Mouse (Mus musculus) neural tube, embryonic 10.5 days (tissue): ENCODE measurements around the gene Scgb3a1.

ENCODE experiments used
- DNase-seq: peaks from one replicate; pipeline ENCODE4 v3.0.0-alpha.2; 2017; ENCODE audit warnings: low spot score; ENCODE audit errors: extremely low spot score

The Scgb3a1 gene

DNA sequence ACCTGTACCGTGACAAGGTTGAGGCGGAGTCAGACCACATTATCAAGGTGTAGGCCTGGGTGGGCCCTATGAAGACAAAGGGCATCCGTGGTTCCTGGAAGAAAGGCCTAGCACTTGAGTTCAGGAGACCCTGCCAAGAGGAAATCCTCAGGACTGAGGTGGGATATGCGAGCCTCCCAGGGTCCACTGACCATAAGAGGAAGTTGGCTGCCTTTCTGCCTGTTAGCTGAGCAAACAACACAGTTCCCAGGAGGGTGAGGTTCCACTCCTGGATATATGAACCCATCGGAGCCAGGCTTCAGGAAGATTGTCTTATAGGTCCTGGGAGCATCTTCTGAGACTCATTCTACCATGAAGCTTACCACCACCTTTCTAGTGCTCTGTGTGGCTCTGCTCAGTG lies at the start of gene Scgb3a1:
Gene Scgb3a1, plus strand, starts transcription at position 301 of the 400 bp plus-strand sequence.
- no peak for DNase-seq

DNA sequence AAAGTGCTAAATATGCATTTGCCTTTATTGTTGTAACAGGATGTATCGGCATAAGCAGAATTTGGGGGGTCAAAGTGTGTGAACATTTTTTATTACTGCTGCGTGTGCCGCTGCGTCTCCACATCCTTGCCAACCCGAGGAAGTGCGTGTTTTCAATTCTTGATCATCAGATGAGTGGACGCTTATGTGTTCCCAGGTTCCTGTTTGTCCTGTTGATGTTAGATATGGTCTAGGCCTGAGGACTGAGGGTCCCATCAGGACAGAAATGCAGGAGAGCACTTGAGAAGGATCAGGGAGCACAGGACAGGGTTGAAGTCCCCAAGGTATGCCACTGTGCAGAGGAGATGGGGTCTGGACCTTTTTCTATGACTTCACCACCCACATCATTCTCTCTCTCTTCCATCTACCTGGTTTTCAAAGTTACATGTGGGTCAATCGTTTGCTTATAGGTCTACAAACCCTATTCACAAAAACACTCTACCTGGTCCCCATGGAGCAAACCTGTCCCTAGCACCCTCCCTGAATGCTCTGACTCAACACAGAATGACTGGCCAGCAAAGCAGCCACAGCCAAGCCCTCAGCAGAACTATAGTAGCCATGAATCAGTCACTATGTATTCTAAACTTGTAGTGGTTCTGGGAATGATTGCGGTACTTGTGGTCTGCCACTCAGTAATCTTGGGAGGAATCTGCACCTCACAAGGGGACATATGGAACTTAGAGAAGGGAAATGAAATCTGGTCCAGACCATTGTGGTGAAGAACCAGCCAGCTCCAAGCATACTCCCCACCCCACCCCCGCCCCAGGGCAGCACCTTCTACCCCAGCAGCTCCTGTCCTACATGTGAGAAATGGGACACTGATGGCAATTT lies 47.3 kb upstream of the Scgb3a1 start:
- DNase-seq = no peak

DNA sequence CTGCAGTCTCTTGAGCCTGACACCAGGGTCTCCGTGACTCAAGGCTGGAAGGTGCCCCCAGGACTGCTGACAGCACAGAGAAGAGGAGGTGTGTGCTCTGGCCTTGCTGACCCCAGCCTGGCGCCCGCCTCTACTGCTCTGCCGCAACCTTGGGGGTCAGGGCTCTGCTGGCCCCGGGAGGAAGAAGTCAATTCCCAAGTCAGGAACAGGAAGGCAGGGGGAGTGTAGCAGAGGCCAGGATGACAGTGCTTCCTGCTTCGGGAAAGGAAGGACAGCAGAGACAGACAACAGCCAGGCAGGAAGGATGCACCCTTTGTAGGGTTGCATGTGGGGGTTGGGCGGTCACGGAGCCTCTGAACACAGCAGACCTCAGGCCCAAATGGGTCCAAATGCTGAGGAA lies 44.9 kb upstream of the Scgb3a1 start:
- DNase-seq = no peak

DNA sequence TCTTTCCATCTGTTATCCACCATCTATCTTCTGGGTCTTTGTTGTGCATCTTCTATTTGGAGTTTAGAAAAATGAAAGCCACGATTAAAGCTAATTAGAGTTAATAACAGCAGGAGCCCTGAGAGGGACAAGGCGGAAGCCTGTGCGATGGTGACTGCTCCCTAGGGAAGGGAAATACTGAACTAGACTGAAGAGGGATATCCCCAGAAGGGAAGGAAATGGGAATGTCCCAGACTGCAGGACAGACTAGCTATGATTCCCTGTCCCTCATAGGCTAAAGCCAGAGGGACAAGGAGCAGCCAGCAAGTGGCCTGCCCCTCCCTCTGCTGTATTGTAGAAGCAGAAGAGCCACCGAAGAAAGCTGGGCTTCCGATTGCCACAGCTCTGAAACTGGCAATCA lies 41.5 kb upstream of the Scgb3a1 start:
- no peak for DNase-seq

DNA sequence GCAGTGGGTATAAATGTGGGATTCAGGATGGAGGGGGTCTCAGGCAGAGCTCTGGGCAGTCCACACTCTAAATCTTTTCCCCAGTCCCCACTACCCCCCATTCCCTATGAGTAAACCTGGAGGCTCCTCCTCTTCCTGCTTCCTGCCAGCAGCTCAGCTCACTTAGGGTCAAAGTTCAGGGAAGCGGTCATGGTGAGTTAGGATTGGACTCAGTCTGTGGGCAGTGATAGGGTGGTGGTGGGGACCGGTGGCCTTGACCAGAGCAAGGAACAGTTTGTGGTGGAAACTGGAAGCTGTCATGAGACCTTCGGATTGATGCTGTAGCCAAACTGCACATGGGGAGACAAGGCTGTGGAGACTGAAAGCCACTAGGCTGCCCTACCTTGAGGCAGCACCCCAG lies 39.3 kb upstream of the Scgb3a1 start:
- DNase-seq = no peak

DNA sequence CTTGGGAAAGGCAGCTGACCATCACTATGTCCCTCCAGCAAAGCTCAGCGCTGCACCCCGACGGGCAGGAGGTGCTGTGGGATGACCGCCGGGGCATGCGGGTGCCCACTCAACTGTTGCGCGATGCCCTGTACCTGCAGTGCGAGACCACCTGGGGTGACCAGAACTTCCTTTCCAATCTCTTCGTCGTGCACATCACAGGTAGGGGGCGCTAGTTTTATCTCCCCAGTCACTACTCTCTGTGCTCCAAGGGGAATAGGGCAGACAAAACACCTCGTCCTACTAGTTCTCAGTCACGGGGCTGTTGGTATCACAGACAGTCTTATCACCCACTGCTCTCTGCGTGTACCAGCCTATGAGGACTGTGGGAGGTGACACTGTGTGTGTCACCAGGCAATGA lies 37.5 kb upstream of the Scgb3a1 start:
- DNase-seq = no peak

DNA sequence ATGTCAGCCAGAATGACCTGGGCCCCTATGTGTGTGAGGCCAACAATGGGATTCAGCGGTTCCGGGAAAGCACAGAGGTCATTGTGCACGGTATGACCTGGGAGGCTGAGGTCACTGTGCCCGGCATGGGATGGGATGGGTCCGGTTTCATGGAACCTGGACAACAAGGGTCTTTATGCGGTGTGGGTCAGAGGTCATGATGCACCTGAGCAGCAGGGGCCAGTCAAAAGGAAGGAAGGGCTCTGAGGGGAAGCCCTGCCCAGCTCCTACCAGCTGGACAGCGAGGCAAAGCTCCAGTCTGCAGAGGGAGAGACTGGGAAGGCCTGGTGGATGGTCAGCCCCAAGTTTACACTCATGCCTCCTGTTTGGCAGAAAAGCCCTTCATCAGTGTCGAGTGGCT lies 36.7 kb upstream of the Scgb3a1 start:
- no peak for DNase-seq

DNA sequence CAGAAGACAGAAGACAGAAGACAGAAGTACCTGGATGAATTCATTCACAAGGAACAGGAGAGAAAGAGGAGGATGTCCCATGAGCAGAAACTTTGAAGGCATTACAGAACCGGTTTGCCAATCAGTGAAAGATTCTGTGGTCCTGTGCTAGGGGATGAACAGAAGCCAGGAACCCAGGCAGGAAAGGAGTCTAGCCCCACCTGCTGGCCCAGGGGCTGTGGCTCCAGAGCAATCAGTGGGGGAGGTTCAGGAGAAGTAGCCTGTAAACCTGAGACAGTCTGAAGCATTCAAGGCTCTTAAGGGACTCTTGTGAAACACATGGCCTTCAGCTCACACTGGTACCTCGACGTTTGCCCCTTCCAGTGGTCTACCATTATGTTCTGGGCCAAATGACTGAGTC lies 32.3 kb upstream of the Scgb3a1 start:
- DNase-seq = no peak

DNA sequence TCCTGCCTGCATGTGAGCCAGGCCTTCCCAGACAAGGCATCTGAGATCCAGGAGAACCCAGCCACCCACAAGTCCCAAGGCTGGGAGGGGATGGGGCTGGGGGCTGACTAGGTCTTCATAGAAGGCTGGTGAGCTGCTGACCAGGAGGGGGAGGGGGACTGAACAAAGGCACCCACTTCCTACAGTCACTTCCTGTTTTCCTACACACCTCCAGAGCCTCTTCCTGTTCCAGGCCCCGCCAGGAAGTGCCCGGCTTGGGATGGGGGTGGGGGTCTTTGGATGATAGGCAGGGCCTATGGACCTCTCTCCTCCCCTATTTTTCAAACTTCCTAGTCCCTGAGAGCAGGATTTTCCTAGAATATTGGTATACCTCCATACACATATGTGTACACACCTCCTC lies 31.2 kb upstream of the Scgb3a1 start:
- DNase-seq = no peak

DNA sequence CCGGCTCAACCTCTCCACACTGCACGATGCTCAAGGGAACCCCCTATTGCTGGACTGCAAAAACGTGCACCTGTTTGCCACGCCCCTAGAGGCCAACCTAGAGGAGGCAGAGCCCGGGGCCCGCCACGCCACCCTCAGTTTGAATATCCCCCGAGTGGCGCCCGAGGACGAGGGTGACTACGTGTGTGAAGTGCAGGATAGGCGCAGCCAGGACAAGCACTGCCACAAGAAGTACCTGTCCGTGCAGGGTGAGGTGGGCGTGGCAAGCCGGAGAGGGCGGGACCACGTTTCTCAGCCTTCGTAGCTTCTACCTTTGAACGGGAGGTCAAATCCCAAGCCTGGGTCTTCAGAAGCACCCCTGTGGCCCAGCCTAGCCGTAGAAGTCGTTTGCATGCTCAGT lies 29.3 kb upstream of the Scgb3a1 start:
- DNase-seq = no peak

DNA sequence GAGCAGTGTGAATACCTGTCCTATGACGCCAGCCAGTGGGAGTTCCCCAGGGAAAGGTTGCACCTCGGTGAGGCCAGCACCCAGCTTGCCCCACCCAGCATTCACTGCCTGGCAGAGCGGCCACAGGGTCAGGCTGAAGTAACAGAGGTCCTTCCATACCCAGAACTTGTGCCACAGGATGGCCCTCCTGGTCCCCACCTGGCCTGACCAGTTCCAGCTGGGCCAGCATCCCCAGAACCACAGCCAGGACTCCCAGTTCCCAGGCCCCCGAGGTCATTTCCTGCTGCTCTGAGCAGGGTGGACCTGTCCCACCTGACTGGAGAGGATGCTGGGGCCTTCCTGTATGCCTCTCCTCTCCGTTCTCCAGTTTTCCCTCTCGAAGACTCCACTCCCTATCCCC lies 27.7 kb upstream of the Scgb3a1 start:
- no peak for DNase-seq

DNA sequence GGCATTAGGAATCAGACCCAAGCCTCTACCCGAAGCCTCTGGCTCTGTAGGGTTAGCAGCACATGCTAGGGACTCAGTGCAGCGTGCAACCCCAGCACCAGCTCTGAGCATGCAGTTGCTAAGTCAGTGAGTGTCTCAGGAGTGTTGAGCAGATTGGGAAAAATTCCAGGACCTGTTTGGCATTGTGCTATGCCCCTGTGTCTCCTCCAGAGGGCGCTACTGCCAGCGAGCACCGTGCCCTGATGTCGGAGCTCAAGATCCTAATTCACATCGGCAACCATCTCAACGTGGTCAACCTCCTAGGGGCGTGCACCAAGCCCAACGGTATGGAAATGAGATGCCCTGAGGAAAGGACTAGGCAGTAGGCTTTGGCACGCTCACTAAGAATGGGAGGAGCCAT lies 27.0 kb upstream of the Scgb3a1 start:
- DNase-seq = no peak

DNA sequence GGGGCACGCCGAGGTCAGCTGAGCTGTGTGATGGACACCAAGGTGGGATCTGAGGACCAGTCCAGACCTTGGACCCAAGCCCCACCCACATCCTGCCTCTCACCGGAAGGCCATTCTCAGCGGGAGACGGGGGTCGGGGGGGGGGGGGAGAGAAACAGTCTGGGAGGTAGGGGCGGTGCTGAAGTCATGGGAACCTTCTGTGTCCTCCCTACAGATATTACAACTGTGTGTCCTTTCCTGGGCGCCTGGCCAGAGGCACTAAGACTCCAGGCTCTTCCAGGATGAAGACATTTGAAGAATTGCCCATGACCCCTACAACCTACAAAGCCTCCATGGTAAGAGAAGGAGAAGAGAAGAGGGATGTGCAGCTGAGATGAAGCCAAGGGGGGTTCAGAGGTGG lies 17.7 kb upstream of the Scgb3a1 start:
- DNase-seq = no peak

DNA sequence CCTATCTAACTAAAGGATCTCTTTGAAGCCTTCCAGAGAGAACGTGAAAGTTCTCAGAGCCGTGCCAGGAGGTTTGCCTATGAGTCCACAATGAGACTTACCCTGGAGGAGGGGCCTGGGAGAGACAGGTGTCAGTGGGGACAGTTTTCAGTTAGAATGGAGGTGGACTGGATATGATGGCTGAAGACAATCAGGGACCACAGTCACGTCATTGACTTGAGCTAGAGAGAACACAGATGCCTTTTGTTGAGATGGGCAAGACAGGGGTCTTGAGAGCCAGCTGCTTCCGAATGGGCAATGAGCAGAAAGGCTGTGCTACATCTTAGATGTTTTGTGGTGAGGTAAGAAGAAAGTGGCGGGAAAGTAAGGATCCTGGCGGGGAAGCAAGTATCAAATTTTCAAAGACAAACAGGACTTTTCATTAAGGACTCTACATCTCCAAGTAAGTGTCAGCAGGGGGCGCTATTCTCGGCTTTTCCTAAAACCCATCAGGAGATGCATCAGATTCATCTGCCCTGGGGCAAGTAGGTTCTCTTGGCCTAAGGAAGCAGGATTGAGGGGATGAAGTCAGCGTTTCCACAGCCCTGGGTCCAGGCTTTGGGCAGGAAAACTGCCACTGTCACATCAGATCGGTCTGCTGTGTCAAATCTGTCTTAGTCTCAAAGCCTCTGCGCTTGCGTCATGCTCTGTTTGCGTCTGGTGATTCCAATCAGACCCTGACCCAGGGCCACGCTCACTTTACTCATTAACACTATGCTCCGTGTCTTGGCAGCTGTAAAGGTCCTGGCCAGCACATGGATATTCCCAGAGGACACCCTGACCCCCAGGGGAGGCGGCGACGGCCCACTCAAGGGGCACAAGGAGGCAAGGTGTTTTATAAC lies 13.1 kb upstream of the Scgb3a1 start:
- no peak for DNase-seq

DNA sequence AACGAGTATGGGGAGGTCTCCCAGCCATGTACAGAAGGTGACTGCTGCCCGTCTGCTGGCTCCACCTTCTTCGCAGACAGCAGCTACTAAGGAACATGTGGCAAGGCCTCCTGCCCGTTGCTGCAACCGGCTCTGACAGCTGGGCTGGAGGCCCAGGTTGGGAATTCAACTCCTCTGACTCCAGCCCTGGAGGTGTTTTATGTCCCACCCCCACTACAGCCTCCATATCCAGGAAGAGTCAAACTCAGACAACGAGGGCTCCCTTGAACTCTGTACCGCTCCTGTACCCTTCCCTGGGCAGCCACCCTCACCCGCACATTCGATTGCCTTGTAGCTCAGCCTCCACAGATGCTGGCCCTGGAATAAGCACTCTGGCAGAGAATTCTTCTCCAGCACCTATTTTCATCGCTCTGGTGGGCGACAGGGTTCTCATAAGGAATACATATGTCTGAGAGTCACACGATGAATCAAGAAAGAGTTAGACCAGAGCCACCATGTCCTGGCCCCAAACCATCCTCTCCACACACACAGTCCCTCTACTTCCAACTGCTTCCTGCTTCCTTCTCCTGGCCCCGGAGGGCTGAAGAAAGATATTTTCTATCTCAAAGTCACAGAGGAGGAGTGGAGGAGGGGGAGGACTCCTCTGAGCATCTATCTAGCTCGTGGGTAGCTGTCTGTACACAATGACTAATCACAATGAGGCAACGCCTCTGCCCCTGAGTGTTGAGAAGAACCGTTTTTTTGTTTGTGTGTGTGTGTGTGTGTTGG lies 12.2 kb upstream of the Scgb3a1 start:
- DNase-seq = no peak

DNA sequence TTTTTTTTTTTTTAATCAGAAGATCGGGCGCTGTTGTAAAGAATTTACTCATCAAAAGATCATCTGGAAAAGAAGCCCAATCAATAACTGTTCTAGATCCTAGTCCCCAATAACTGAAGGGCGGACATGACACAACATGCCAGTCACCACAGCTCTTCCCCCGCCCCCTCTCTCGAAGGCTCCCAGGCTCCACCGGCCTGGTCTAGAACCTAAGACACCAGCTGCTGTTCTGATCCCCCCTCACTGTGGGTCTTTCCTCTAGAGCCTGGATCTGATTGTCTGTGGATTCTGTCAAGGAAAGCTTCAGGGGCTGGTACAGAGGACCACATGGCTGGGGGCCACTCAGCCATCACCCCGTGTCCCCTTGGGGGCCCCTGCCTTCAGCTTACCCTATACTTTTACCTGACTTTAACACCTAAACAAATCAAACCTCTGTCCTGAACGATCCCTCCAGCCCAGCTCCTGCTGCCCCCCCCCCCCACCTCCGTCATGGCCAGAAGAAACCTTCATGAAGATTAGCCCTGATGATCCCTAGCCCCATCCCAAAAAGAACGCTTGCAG lies 11.6 kb upstream of the Scgb3a1 start:
- DNase-seq = no peak

DNA sequence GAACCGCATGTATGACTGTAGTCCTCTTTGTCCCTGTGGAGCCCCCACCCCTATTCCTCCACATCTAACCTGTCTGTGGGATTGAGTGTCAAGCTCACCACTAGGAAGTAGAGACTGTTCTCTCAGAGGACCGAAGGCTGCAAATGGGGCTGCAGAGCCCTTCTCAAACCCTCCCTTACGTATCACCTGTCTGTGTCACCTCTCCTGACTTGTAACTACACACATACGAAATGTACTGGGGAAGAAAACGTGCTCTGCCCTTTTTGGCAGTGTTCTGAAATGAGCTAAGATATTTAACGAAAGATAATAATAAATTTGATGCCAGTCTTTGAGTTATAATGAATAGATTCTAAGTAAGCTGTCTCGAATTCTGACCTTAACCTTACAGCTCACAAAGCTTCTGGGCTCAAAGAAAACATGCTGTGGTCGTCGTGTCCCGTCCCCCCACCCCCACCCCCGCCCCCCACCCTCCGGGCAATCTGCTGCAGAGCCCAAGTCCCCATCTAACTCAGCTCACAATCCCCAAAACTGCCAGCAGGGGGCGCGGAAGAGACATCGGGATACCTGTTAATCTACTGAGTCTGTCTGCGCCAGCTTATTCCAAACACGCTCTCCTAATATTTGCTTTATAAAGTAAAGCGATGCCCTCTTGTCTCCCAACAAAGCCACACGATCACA lies 10.9 kb upstream of the Scgb3a1 start:
- DNase-seq = peak; percentile 90

DNA sequence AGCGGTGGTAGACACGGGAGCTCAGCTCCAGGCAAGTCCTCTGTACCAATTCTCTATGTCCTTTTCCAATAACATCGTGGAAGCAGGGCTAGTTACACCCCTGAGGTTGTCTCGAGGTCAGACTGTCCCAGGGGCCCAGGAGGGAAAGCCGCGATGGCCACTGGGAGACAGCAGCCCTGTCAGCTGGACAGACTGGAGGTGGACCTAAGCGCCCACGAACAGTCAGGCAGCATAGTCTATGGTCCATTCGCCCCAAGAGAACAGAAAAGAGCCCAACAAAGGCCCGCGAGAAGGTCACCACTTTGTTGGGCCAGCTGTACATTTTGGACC lies 10.4 kb upstream of the Scgb3a1 start:
- no peak for DNase-seq

DNA sequence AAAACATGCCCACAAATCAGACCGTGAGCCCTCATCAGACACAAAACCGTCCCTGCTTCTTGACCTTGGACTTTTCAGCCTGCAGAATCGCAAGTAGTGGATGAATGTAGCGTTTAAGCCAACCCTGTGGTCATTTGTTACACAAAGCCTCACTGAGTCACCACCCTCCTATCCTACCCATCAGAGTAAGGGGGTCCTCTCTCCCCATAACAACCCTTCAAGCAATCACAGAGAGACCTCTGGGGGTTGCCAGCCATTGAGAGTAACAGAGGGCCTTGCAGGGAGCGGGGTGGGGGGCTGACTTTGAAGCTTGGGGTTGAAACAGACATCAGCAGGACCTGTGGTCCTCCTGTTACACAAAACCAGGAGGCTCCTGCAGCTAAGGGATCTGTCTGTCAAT lies 8.8 kb upstream of the Scgb3a1 start:
- no peak for DNase-seq

DNA sequence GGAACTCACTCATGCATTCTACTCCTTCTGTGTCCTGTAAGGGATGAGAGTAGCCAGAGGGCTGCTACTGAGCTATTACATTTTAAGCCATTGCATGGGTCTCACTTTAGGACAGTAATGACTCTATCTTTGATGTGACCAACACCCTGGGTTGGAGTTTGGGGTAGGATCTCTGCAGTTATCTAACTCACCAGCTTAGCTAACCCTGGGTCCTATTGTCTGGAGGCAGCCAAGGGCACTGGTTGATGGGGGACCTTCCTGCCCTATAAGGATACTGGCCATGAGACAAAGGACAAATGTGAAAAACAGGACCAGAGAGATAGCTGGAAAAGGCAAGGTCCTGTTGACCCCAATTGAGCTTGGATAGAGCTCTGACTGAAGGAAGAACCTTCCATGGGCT lies 7.9 kb upstream of the Scgb3a1 start:
- no peak for DNase-seq

DNA sequence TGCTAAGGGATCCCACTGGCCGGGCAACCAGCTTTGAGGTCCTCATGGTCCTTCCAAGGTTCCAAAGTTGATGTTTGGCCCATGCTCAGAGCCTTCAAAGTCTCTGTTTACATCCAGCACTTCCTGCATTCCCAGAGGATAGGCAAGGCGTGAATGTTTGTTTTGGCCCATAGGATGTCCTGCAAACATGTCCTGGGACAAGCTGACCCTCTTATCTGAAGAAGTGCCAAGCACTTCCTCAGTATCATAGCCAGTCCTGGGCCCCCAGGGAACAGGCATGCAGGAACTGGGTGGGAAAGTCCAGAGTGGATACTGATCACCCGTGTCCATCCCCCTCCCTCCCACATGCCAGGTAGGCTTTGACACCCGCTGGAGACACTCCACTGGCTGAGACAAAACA lies 5.3 kb upstream of the Scgb3a1 start:
- DNase-seq = no peak
